Mouse (Mus musculus): ENCODE results near the gene U90926. TPM values are rescaled to one million over a fixed set of nuclear protein-coding genes. Genes with fewer than 3 reads are reported as not detected.

The U90926 gene
- total RNA-seq, 2 experiments from 2014 or later: not detected

DNA sequence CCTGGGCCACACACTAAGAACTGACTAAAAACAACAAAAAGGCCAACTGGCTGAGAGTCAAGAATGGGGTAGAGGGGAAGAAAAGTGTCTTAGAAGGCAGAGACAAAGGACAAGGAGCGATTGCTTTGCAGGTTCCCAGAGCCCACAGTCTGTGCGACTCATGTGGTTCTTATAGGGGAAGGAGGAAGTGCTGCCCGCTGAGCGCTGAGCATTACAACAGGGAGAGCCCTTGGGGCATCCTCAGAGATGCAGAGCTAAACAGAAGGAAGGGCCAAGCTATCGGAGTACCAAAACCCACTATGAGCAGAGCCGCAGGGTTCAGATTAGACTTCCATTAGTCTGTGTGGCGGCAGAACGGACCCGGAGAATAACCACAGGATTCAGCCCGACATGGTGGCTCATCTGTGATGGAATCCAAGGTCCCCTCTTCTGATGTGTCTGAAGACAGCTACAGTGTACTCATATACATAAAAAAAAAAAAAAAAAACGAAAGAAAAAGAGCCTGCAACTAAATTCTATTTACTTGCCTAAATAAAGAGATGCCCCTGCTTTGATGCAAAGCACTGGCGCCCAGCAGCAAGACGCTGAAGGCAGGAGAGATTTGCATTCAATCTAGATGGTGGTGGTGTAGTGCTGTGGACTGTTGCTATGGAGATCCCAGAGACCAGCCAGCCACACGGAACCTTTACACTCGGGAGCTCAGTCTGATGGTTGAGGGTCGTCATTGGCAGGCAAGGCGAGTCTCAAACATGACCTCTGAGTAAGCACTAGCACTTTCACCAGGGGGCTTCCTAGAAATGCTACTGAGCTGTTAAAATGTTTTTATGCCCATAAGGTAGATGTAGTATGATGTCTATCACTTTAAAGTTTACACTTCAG lies 3.9 kb upstream of the U90926 start:
- no peak for DNase-seq

DNA sequence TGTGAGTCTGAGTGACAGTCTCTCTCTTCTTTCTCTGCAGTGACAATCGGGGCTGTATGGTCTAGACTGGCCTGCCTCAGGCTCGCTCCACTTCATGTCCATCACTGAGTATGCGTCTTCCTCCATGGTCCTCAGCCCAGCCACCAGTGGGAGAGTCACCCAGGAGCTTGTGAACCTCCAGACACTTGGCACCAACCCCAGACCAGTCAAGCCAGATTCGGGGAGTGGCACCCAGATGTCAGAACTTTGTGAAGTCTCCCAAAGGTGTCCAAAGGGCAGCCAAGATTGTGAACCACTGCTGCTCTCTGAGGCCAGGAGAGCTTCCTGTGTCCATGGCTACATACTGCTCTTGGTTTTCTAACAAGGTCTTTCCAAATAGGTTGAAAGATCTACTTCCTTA lies 3.0 kb downstream of the U90926 start:
- DNase-seq: no peak

DNA sequence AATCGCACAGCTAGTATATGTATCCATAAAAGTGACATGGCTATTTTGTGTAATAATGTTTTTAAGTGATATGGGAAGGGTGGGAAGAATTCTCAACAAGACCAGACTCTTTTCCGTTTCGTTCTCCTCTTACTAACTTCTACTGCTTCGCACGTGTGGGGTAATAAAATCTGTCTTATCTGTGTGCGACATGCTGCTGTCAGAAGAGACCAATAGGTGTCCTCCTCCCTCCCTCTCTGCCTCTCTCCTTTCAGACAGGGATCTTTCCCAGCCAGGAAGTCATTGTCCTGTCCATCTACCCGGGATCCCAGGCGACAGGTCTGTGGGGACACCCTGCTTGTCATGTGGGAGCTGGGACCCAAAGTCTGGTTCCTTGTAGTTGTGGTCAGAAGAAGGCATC lies 5.0 kb downstream of the U90926 start:
- no peak for DNase-seq

DNA sequence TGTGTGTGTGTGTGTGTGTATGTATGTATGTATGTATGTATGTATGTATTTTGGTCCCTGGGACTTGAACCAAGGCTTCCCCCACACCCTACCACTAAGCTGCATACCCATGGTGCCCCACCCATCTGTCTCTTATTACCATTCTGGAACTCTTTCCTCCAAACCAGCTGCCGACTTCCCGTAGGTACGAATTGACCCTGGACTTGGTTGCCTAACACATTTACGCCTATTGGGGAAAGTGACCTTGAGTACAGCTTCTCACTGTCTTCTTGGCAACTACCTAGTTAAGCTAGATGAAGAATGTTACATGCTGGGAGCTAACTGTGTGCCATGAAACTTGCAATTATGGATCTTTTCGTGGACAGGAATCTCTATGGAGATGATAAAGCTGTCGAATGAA lies 9.1 kb downstream of the U90926 start:
- DNase-seq: no peak

DNA sequence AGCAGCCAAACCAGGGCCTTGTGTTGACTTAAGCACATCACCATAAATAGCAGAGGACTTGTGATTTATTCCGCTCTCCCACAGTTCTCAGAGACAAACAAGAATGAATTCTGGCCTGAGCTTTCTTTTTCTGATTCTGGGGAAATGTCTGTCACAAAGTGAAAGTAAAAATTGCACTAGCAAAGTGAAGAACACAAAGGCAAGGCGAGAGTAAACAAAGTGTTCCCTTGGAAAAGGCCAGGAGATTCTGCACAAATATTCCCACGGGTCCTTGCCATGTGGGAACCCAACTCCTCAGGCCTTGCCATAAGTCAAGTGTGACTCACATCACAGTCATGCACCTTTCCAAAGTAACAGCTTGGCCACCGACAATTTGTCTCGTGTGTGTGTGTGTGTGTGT lies 9.5 kb downstream of the U90926 start:
- DNase-seq: peak; percentile 33 to 49

DNA sequence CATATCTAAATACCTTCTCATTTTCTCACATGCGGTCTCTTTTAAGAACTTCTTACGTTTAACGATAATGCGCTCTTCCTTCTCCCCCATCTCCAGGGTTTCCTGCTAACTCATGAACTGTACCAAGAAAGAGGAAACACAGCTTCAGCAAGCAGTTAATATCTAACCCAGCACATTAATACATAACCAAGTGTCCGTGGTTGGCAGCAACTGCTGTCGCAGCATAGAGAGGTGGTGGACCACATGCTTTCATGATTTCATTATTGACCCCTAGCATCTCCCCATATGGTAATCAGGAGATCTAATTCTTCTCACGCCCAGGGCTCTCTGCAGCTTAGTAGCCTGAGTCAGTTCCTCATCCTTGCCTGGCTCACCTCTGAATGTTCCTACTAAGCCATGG lies 10.0 kb downstream of the U90926 start:
- DNase-seq: no peak

DNA sequence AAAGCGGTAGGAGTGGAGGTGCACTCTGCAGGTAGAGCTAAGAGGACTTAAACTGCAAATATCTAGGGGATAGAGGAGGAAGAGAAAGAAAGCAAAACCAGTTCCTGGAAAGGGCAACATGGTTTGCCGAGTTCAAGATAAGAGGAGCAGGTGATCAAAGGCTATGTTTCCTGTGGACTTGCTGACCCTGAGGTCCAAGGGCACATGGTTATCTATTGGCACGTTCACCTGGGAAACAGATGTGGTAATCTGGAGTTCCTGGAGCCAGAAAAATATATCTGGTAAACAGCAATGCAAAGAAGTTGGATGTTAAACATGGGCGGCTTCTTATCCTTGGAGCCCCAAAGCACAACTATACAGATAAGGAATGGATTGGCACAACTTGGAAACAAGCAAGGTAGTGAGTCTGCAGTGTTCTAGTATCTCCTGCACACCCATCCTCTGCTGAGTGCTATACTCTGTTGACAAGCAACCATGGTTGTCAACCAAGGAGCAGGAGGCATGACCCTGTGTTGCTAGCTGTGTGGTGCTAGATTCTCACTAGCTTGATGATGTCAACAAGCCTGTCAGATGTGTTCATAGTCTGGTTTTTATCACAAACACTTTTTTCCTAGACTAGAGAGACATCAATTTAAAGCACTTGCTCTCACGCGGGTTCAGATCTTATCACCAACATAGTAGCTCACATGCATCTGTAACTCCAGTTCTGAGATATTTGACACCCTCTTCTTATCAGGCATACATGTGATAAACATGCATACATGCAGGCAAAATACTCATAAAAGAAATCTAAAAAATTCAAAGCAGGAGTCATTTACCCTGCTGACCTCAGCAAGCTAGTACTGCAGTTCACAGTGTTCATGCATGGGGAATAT lies 10.8 kb downstream of the U90926 start:
- peak in 1 of 2 experiments; percentile 7 for DNase-seq

DNA sequence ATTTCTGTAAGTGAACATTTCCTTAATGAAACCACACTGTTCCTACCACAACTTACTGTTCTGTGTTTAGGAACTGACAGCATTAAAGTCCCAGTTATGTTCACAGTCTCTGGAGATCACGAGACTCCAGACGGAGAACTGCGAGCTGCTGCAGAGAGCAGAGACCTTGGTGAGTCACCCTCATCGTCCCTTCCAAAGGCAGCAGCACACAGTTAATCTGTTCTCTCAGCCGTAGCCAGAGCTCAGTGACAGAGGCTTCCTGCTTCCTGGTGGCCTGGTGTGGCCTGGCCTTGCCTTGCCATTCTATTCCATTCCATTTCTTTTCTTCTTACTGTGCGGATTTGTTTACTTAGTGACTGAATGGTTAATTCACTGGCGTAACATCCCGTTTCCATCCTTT lies 16.9 kb downstream of the U90926 start:
- DNase-seq: peak in 1 of 2 experiments; percentile 22

DNA sequence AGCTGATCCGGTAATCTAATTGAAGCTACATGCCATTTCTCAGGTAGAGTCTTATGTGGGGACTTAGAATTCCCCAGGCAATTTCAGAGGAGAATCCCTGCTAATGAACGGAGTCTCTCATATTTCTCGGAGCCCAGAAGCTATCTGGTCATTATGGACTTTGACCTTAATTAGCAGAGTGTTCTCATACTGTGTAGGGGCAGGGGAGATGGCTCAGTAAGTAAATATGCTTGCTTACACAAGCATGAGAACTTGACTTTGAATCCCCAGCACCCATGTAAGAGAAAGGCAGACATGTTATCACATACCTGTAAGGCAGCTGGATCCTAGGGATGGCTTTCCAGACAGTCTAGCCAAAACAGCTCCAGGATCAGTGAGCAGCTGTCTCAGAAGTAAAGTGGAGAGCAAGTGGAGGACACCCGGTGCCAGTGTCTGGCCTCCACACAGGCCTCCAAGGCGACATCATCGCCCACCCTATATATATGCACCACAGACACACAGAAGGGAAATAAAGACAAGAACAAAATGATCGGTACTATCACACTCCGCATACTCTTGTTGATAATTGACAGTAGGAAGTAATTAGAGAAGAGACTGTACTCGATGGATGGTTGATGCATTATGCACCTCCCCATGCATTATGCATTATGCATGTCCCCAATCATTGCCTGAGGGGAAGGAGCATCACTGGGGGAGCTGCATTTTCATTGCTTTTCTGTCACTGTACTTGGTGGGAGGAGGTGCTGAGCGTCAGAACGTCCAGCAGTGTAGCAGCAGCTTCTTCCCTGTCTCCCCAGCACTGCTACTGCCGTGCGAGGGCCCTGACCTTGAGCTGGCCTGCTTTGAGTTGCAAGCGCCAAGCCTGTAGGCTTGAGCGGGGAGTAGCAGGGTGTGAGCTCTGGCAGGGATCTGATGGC lies 18.1 kb downstream of the U90926 start:
- DNase-seq: no peak

DNA sequence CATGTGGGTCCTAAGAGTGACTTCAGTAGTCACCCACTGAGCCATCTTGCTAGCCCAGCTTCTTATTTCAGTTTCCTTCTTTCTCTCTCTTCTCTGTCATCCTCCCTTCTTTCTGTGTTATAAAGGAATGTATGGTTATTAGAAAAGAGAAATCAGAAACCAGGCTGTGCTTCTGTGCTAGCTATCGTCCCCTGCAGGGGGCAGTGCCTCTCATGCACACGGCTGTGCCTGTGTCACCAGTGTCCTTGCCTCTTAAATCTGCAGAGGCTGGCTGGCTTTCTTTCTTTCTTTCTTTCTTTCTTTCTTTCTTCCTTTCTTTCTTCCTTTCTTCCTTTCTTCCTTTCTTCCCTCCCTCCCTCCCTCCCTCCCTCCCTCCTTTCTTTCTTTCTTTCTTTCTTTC lies 19.5 kb downstream of the U90926 start:
- DNase-seq: peak in 1 of 2 experiments; percentile 48

DNA sequence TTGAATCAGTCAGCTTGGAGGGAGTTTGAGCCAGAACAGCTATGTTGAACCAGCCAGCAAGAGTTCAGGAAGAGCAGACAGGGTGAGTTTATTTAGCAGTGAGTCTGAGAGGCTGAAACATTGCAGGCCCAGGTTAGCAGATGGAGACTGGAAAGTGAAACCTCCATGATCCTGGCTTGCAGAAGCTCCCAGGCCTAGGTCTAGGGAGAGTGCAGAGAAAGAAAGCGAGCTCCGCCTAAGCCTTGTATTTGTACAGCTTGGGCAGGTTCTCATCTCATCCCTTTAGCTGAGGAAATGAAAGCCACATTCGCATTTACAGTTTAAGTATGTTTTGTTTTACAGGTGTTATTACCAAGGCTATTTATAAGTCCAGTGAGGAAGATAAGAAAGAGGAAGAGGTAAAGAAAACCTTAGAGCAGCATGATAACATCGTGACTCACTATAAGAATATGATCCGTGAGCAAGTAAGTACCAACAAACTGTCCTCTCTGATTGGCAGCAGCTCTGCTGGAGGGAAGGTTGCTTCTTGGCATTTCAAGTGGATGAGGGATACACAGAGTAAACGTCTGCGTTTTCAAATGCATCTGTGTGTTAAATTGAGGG lies 26.2 kb downstream of the U90926 start:
- DNase-seq: no peak

DNA sequence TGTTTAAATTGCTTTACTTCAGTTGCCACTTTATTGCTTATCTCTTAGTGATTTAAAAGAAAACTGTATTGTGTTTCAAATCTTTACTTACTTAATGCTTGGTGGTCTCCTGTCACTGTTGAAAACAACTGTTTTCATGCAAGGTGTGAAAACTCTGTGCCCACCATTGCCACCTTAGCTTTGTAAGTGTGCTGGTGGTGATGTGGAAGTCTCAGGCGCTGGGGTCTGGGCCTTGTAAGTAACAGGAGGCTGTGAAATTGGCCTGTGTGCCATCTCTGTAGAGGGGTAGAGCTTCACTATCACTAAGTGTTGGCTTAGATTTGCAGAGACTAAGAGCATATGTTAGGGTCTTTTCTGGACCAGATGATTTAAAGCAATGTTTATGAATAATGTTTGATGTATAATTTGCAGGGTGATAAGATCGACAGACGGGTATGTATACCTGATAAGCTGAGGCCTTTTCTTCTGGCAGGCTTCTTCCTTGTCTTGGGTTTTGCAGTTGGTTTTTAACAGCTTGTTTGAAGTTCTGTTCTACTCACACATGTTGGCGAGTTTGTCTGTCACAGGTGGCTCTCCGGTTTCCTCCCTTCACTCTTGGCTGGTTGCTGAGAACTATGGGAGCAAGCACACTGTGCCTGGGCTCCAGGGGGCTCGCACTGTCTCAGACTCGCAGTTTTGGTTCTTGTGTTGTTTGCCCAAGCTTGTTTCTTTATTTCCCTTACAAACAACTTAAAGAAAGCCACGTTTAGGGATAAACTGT lies 32.0 kb downstream of the U90926 start:
- no peak for DNase-seq

DNA sequence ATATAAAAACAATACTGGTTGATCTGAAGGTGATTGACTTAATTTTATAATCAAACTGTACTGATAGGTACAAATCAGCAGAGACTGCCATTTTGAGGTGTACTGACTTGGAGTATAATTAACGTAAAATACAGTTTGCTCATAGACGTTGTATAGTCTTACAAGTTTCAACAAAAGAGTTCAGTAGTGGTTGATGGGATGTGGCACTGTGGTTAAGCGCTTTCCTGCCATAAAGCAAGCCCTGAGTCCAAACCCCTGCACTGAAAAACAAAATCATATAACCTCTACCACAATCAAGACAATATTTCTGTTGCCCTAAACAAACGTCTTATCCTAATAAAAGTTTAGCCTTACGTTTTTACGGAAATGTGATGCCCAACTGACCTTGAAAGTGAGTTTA lies 49.2 kb downstream of the U90926 start:
- DNase-seq: no peak

Other genes with a start within 250 kb of the U90926 start
- not detected for gene Odaph, start 227.9 kb downstream of the U90926 start, total RNA-seq (2021)
- 1 to 10 TPM; 4.6 to 5.5 TPM for gene Cdkl2, start 171.5 kb downstream of the U90926 start, total RNA-seq (2021)
- gene G3bp2, start 131.7 kb downstream of the U90926 start, total RNA-seq (2021): 10 to 100 TPM; 59.4 to 66.1 TPM
- gene Uso1, start 77.5 kb downstream of the U90926 start, total RNA-seq (2021): 10 to 100 TPM; 43.5 to 43.7 TPM
- not detected for gene Ppef2, start 40.9 kb upstream of the U90926 start, total RNA-seq (2021)
- gene Naaa, start 62.8 kb upstream of the U90926 start, total RNA-seq (2021): 10 to 100 TPM; 16.0 to 22.9 TPM
- 10 to 100 TPM; 11.4 to 13.8 TPM for gene Sdad1, start 95.1 kb upstream of the U90926 start, total RNA-seq (2021)
- 10 to 100 TPM in 1 of 2 experiments, 1 to 10 TPM in 1; 2.1 to 10.8 TPM for gene Cxcl9, start 112.7 kb upstream of the U90926 start, total RNA-seq (2021)
- 100 to 1,000 TPM; 595 to 602 TPM for gene Art3, start 116.4 kb upstream of the U90926 start, total RNA-seq (2021)
- under 1 TPM in 1 of 2 experiments, not detected in 1; 0.25 TPM for gene Cxcl10, start 133.5 kb upstream of the U90926 start, total RNA-seq (2021)
- 10 to 100 TPM; 19.1 to 21.9 TPM for gene Nup54, start 219.8 kb upstream of the U90926 start, total RNA-seq (2021)

All from heart, adult 18-20 months (tissue).